Mouse (Mus musculus) ES-E14 (cell line): ENCODE results near the gene Pnkd. TPM values are rescaled to one million over a fixed set of nuclear protein-coding genes. Genes with fewer than 3 reads are reported as not detected.

Experiments used
- DNase-seq: peaks from one replicate; pipeline ENCODE4 v3.0.0-alpha.2; 2013; ENCODE audit warnings: low read depth, low spot score
- H3K27ac ChIP-seq: 2 replicates; pipeline ENCODE4 v1.5.1; 2012; ENCODE audit warnings: low read depth, mild to moderate bottlenecking, low read length, moderate library complexity, mixed read lengths; ENCODE audit not compliant: poor library complexity, insufficient read depth, severe bottlenecking
- H3K36me3 ChIP-seq: 2 replicates; pipeline ENCODE4 v1.6.1; 2012; ENCODE audit warnings: mild to moderate bottlenecking, low read length, moderate library complexity, mixed read lengths; ENCODE audit not compliant: control insufficient read depth, poor library complexity, insufficient read depth, severe bottlenecking
- H3K4me1 ChIP-seq, 2 experiments: fragments of 150-350 bp in 1 of 2; sonication (generic) in 1 of 2; 2 replicates each; pipeline ENCODE4 v1.6.1; 2012; ENCODE audit warnings: low read length in 2 of 2, mild to moderate bottlenecking in 1 of 2, mixed read lengths in 1 of 2; ENCODE audit not compliant: control insufficient read depth in 2 of 2, insufficient read depth in 2 of 2, poor library complexity in 1 of 2
- H3K4me3 ChIP-seq, 2 experiments: fragments of 150-350 bp in 1 of 2; sonication (generic) in 1 of 2; 2 replicates each; pipeline ENCODE4 v1.5.1; 2012; ENCODE audit warnings: low read length in 2 of 2, low read depth in 1 of 2, mild to moderate bottlenecking in 1 of 2, mixed read lengths in 1 of 2; ENCODE audit not compliant: insufficient read depth in 1 of 2, poor library complexity in 1 of 2, severe bottlenecking in 1 of 2
- H3K9ac ChIP-seq: 2 replicates; pipeline ENCODE4 v1.6.1; 2012; ENCODE audit warnings: low read depth, mild to moderate bottlenecking, low read length, mixed read lengths; ENCODE audit not compliant: poor library complexity, insufficient read depth, severe bottlenecking
- H3K9me3 ChIP-seq: fragments of 150-350 bp; sonication (generic); 2 replicates; pipeline ENCODE4 v1.6.1; 2012; ENCODE audit warnings: low read depth, mild to moderate bottlenecking, low read length; ENCODE audit not compliant: control insufficient read depth, insufficient read depth
- CHD2 ChIP-seq: IDR thresholded peaks from 2 replicates; pipeline ENCODE4 v1.6.1; 2014; ENCODE audit warnings: mild to moderate bottlenecking, low read depth, low read length, inconsistent platforms
- HCFC1 ChIP-seq: IDR thresholded peaks from 2 replicates; pipeline ENCODE4 v1.6.1; 2012; ENCODE audit warnings: low read length, inconsistent platforms, borderline replicate concordance; ENCODE audit not compliant: insufficient read depth
- MAFK ChIP-seq: IDR thresholded peaks from 2 replicates; pipeline ENCODE4 v1.6.1; 2014; ENCODE audit warnings: mild to moderate bottlenecking, low read depth, low read length, inconsistent platforms; ENCODE audit not compliant: insufficient read depth
- ZC3H11A ChIP-seq: IDR thresholded peaks from 2 replicates; pipeline ENCODE4 v1.6.1; 2012; ENCODE audit warnings: low read depth, mild to moderate bottlenecking, inconsistent platforms, low read length, borderline replicate concordance
- ZNF384 ChIP-seq: IDR thresholded peaks from 2 replicates; pipeline ENCODE4 v1.6.1; 2012; ENCODE audit warnings: low read depth, low read length, inconsistent platforms
- in situ Hi-C, 2 experiments: fragments of 600-800 bp; cut with MboI; formaldehyde crosslinking; loops; one replicate each; pipeline ENCODE4 v1.15.1; 2025; ENCODE audit warnings: low sequenced_read_pairs in 2 of 2, inconsistent platforms in 1 of 2; ENCODE audit not compliant: unreplicated experiment in 2 of 2
- total RNA-seq: library from RNA; depleted of rRNA; stranded (reverse); fragments of 300-350 nt; gene quantifications from 2 replicates; pipeline ENCODE4 v1.2.3, GENCODE M21; 2012

Pnkd gene
- total RNA-seq, 1 experiment, result 63.9 TPM

GRCm38 (mm10) chr1:74361812-74362211 is 77.1 kb downstream of the Pnkd start, which contains the start of gene Catip:
Gene Catip, plus strand, starts transcription at chr1:74362108.
- Histone ChIP-seq H3K36me3 (no peaks in the 10 kb centered on the region), H3K4me1 (peaks cover 0 to 5% of the 10 kb centered on the region in 2 experiments; a peak in 1 of 4 replicates), H3K9ac (no peak within 1 kb of the TSS), H3K4me3 (no peak within 1 kb of the TSS), H3K27ac (no peak within 1 kb of the TSS), H3K9me3 (no peaks in the 10 kb centered on the region)
- DNase-seq, result peak; percentile 87
- TF ChIP-seq HCFC1, result no peak
- TF ChIP-seq ZC3H11A, result peak; percentile 85; the same call in 1 of the 2 replicates
- in situ Hi-C loops, result loop anchor here in 1 of 2 experiments (10.0 kb wide), 1 partner anchor 157 kb away; no protein-coding TSS in a partner anchor

- no peaks in the 10 kb centered on the region for H3K9me3 ChIP-seq
- H3K4me1 ChIP-seq, result peaks cover under 1 to 5% of the 10 kb centered on the region in 2 experiments; a peak in 1 of 4 replicates
- H3K36me3 ChIP-seq, result no peaks in the 10 kb centered on the region
- in situ Hi-C loops, result loop anchor here in 1 of 2 experiments (10.0 kb wide), 1 partner anchor 158 kb away; no protein-coding TSS in a partner anchor
- H3K4me3 ChIP-seq, result no peak overlapping the region
- no peak overlapping the region for H3K27ac ChIP-seq
- TF ChIP-seq MAFK (no peak), ZNF384 (no peak), ZC3H11A (no peak), HCFC1 (no peak), CHD2 (no peak)
- no peak for DNase-seq
- H3K9ac ChIP-seq, result no peak overlapping the region
Measured at GRCm38 (mm10) chr1:74362325-74363229, 77.8 kb downstream of the Pnkd start.

- DNase-seq, result no peak
- TF ChIP-seq MAFK, result no peak
- no peak for TF ChIP-seq ZNF384
- TF ChIP-seq HCFC1, result no peak
- no peak for TF ChIP-seq CHD2
- no peak for TF ChIP-seq ZC3H11A
- in situ Hi-C loops, result loop anchor here in 1 of 2 experiments (10.0 kb wide), 1 partner anchor 159 kb away; no protein-coding TSS in a partner anchor
- Histone ChIP-seq H3K9ac (no peak overlapping the region), H3K4me1 (peaks cover 1 to 6% of the 10 kb centered on the region in 2 experiments; a peak in 1 of 4 replicates), H3K9me3 (no peaks in the 10 kb centered on the region), H3K27ac (no peak overlapping the region), H3K4me3 (no peak overlapping the region), H3K36me3 (no peaks in the 10 kb centered on the region)
Measured at GRCm38 (mm10) chr1:74363437-74363836, 78.7 kb downstream of the Pnkd start.

- no peak overlapping the region for H3K27ac ChIP-seq
- TF ChIP-seq ZC3H11A, result no peak
- TF ChIP-seq ZNF384, result no peak
- no peak for TF ChIP-seq MAFK
- no peak for TF ChIP-seq CHD2
- TF ChIP-seq HCFC1, result no peak
- H3K9me3 ChIP-seq, result no peaks in the 10 kb centered on the region
- in situ Hi-C loops, result loop anchor here in 1 of 2 experiments (10.0 kb wide), 1 partner anchor 159 kb away; no protein-coding TSS in a partner anchor
- H3K9ac ChIP-seq, result no peak overlapping the region
- peaks cover 3 to 6% of the 10 kb centered on the region in 2 experiments; a peak in 2 of 4 replicates for H3K4me1 ChIP-seq
- H3K36me3 ChIP-seq, result no peaks in the 10 kb centered on the region
- H3K4me3 ChIP-seq, result no peak overlapping the region
- DNase-seq, result no peak
Measured at GRCm38 (mm10) chr1:74364270-74364669, 79.5 kb downstream of the Pnkd start.
